Mouse (Mus musculus): Measurements from ENCODE around the gene Dnah8.

Dnah8 gene

DNA sequence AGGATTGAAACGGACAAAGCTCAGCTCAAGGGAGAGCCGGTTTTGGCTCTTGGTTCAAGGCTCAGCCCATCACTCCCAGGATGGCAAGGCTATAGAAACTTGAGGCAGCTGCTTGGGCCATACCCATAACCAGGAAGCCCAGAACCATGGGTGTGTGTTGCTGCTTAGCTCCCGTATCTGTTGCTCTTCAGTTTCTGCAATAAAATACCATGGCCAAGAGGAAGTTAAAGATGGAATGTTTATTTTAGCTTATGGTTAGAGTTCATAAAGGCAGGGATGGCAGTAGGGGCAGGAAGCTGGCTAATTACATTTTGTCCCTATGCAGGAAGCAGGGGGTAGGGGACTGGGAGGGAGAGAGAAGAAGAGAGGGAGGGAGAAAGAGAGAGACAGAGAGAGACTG is 108.6 kb downstream of the Dnah8 start:
- H3K9me3 ChIP-seq (ENCODE audit: low read length), result peaks cover 15% of the 10 kb centered on the region
- no peak for TF ChIP-seq POU5F1 (IDR thresholded peaks at IDR 0.05; ENCODE audit: borderline replicate concordance, low read length)
- TF ChIP-seq CTCF (conservative IDR thresholded peaks at IDR 0.05; ENCODE audit: low read length), result no peak
- no peak for TF ChIP-seq NANOG (IDR thresholded peaks at IDR 0.05; ENCODE audit: borderline replicate concordance, low read length)
- H3K36me3 ChIP-seq (ENCODE audit: insufficient read depth, low read length), result peaks cover 93% of the 10 kb centered on the region
- no peak overlapping the region for H3K4me3 ChIP-seq (replicated peaks; ENCODE audit: low read length)
- peaks cover 30% of the 10 kb centered on the region for H3K4me1 ChIP-seq (replicated peaks; ENCODE audit: low read depth, low read length)
- H3K27me3 ChIP-seq (ENCODE audit: insufficient read depth, low read length), result no peaks in the 10 kb centered on the region

GRCm38 (mm10) chr17:30734770-30735169 is 110.6 kb downstream of the Dnah8 start:
- Histone ChIP-seq H3K4me3 (replicated peaks; ENCODE audit: low read length) (no peak overlapping the region), H3K27me3 (ENCODE audit: insufficient read depth, low read length) (no peaks in the 10 kb centered on the region), H3K36me3 (ENCODE audit: insufficient read depth, low read length) (peaks cover 92% of the 10 kb centered on the region), H3K9me3 (ENCODE audit: low read length) (peaks cover 15% of the 10 kb centered on the region), H3K4me1 (replicated peaks; ENCODE audit: low read depth, low read length) (peaks cover 33% of the 10 kb centered on the region)
- TF ChIP-seq NANOG (IDR thresholded peaks at IDR 0.05; ENCODE audit: borderline replicate concordance, low read length) (no peak), CTCF (conservative IDR thresholded peaks at IDR 0.05; ENCODE audit: low read length) (peak; percentile 56)

DNA sequence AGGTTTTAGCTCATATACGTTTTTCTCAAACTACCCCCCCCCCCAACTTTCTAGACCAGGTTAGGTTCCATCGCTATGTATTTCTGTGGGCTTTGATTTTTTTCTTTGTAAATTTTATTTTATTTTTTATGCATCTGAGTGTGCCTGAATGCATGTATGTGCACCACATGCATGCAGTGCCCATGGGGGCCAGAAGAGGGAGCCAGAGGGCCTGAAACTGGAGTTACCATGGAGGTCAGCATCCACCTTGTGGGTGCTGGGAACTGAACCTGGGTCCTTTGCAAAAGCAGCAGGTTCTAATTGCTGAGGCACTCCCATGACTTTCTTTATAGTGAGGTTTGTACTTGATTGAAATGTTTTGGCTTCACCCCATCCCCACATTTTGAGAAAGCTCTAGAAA is 111.3 kb downstream of the Dnah8 start:
- TF ChIP-seq POU5F1 (IDR thresholded peaks at IDR 0.05; ENCODE audit: borderline replicate concordance, low read length) (no peak), CTCF (conservative IDR thresholded peaks at IDR 0.05; ENCODE audit: low read length) (peak; percentile 87), NANOG (IDR thresholded peaks at IDR 0.05; ENCODE audit: borderline replicate concordance, low read length) (no peak)
- H3K9me3 ChIP-seq (ENCODE audit: low read length), result peaks cover 15% of the 10 kb centered on the region
- no peaks in the 10 kb centered on the region for H3K27me3 ChIP-seq (ENCODE audit: insufficient read depth, low read length)
- H3K4me3 ChIP-seq (replicated peaks; ENCODE audit: low read length), result no peak overlapping the region
- H3K4me1 ChIP-seq (replicated peaks; ENCODE audit: low read depth, low read length), result peaks cover 33% of the 10 kb centered on the region
- peaks cover 93% of the 10 kb centered on the region for H3K36me3 ChIP-seq (ENCODE audit: insufficient read depth, low read length)

GRCm38 (mm10) chr17:30737797-30738196 is 113.6 kb downstream of the Dnah8 start:
- Histone ChIP-seq H3K27me3 (ENCODE audit: insufficient read depth, low read length) (no peaks in the 10 kb centered on the region), H3K4me3 (replicated peaks; ENCODE audit: low read length) (no peak overlapping the region)
- no peak for TF ChIP-seq NANOG (IDR thresholded peaks at IDR 0.05; ENCODE audit: borderline replicate concordance, low read length)
- TF ChIP-seq CTCF (conservative IDR thresholded peaks at IDR 0.05; ENCODE audit: low read length), result peak; percentile 95

GRCm38 (mm10) chr17:30739769-30740168 is 115.6 kb downstream of the Dnah8 start:
- Histone ChIP-seq H3K9me3 (ENCODE audit: low read length) (peaks cover 11% of the 10 kb centered on the region), H3K36me3 (ENCODE audit: insufficient read depth, low read length) (peaks cover 92% of the 10 kb centered on the region), H3K4me3 (replicated peaks; ENCODE audit: low read length) (no peak overlapping the region), H3K4me1 (replicated peaks; ENCODE audit: low read depth, low read length) (peaks cover 16% of the 10 kb centered on the region), H3K27me3 (ENCODE audit: insufficient read depth, low read length) (no peaks in the 10 kb centered on the region)
- TF ChIP-seq NANOG (IDR thresholded peaks at IDR 0.05; ENCODE audit: borderline replicate concordance, low read length), result no peak
- peak; percentile 40 for TF ChIP-seq CTCF (conservative IDR thresholded peaks at IDR 0.05; ENCODE audit: low read length)

More at GRCm38 (mm10) chr17:30737797-30738196, 113.6 kb downstream of the Dnah8 start:
- peaks cover 15% of the 10 kb centered on the region for H3K9me3 ChIP-seq (ENCODE audit: low read length)
- H3K4me1 ChIP-seq (replicated peaks; ENCODE audit: low read depth, low read length), result peaks cover 17% of the 10 kb centered on the region
- H3K36me3 ChIP-seq (ENCODE audit: insufficient read depth, low read length), result peaks cover 95% of the 10 kb centered on the region

GRCm38 (mm10) chr17:30743947-30744346 is 119.8 kb downstream of the Dnah8 start:
- Histone ChIP-seq H3K9me3 (ENCODE audit: low read length) (no peaks in the 10 kb centered on the region), H3K4me3 (replicated peaks; ENCODE audit: low read length) (no peak overlapping the region), H3K36me3 (ENCODE audit: insufficient read depth, low read length) (peaks cover 97% of the 10 kb centered on the region), H3K4me1 (replicated peaks; ENCODE audit: low read depth, low read length) (peaks cover 16% of the 10 kb centered on the region), H3K27me3 (ENCODE audit: insufficient read depth, low read length) (no peaks in the 10 kb centered on the region)
- no peak for TF ChIP-seq POU5F1 (IDR thresholded peaks at IDR 0.05; ENCODE audit: borderline replicate concordance, low read length)
- peak; percentile 98 for TF ChIP-seq CTCF (conservative IDR thresholded peaks at IDR 0.05; ENCODE audit: low read length)

GRCm38 (mm10) chr17:30746056-30747024 is 122.2 kb downstream of the Dnah8 start:
- no peaks in the 10 kb centered on the region for H3K9me3 ChIP-seq (ENCODE audit: low read length)
- H3K36me3 ChIP-seq (ENCODE audit: insufficient read depth, low read length), result peaks cover 94% of the 10 kb centered on the region
- H3K4me1 ChIP-seq (replicated peaks; ENCODE audit: low read depth, low read length), result peaks cover 23% of the 10 kb centered on the region
- H3K4me3 ChIP-seq (replicated peaks; ENCODE audit: low read length), result no peak overlapping the region
- no peaks in the 10 kb centered on the region for H3K27me3 ChIP-seq (ENCODE audit: insufficient read depth, low read length)
- TF ChIP-seq CTCF (conservative IDR thresholded peaks at IDR 0.05; ENCODE audit: low read length) (peak; percentile 95), NANOG (IDR thresholded peaks at IDR 0.05; ENCODE audit: borderline replicate concordance, low read length) (no peak)

GRCm38 (mm10) chr17:30749391-30749790 is 125.2 kb downstream of the Dnah8 start:
- Histone ChIP-seq H3K4me1 (replicated peaks; ENCODE audit: low read depth, low read length) (peaks cover 23% of the 10 kb centered on the region), H3K4me3 (replicated peaks; ENCODE audit: low read length) (peak overlapping the region; percentile 32; the same call in 1 of the 2 replicates), H3K36me3 (ENCODE audit: insufficient read depth, low read length) (peaks cover 96% of the 10 kb centered on the region), H3K27me3 (ENCODE audit: insufficient read depth, low read length) (no peaks in the 10 kb centered on the region), H3K9me3 (ENCODE audit: low read length) (no peaks in the 10 kb centered on the region)
- TF ChIP-seq NANOG (IDR thresholded peaks at IDR 0.05; ENCODE audit: borderline replicate concordance, low read length), result no peak

- Histone ChIP-seq H3K9me3 (ENCODE audit: low read length) (no peaks in the 10 kb centered on the region), H3K36me3 (ENCODE audit: insufficient read depth, low read length) (peaks cover 93% of the 10 kb centered on the region), H3K4me3 (replicated peaks; ENCODE audit: low read length) (no peak overlapping the region), H3K27me3 (ENCODE audit: insufficient read depth, low read length) (no peaks in the 10 kb centered on the region), H3K4me1 (replicated peaks; ENCODE audit: low read depth, low read length) (peaks cover 23% of the 10 kb centered on the region)
- TF ChIP-seq CTCF (conservative IDR thresholded peaks at IDR 0.05; ENCODE audit: low read length), result no peak
- no peak for TF ChIP-seq NANOG (IDR thresholded peaks at IDR 0.05; ENCODE audit: borderline replicate concordance, low read length)
- TF ChIP-seq POU5F1 (IDR thresholded peaks at IDR 0.05; ENCODE audit: borderline replicate concordance, low read length), result no peak
Measured at GRCm38 (mm10) chr17:30750269-30750668, 126.1 kb downstream of the Dnah8 start.
